Mouse (Mus musculus) erythroid progenitor cell, adult 5-6 weeks (primary cell): ENCODE data around the gene Aoc3. TPM values are rescaled to one million over a fixed set of nuclear protein-coding genes. Genes with fewer than 3 reads are reported as not detected.
"Not testable (repeated sequence)": the region's sequence is repeated elsewhere in the genome, so short reads cannot be mapped to it uniquely, and the experiment has no call there.

Experiments used
- ATAC-seq: replicated peaks from 2 replicates; pipeline ENCODE4 v1.8.0; 2016; ENCODE audit warnings: moderate number of reproducible peaks, mild to moderate bottlenecking, moderate TSS enrichment, inconsistent platforms; ENCODE audit not compliant: poor library complexity, low FRiP score, severe bottlenecking
- total RNA-seq, 2 experiments: library from RNA; stranded (forward) in 1 of 2; stranded (reverse) in 1 of 2; fragments of 150-400 nt in 1 of 2; fragments of 186-747, 209-891 nt in 1 of 2; gene quantifications; 2 replicates each; pipeline versions ENCODE4 v1.2.3 to v1.2.4; 2015 to 2017; ENCODE audit warnings: low replicate concordance in 2 of 2

The Aoc3 gene
- total RNA-seq, 2 experiments from 2014 or later: not detected

DNA sequence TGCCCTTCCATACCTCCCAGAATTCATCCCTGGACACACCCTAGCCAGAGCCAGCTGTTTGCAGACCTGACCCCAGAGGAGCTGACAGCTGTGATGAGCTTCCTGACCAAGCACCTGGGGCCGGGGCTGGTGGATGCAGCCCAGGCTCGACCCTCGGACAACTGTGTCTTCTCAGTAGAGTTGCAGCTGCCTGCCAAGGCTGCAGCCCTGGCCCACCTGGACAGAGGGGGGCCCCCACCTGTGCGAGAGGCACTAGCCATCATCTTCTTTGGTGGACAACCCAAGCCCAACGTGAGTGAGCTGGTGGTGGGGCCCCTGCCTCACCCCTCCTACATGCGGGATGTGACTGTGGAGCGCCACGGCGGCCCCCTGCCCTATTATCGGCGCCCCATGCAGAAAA lies 5.2 kb upstream of the Aoc3 start:
- ATAC-seq: not testable (repeated sequence)

DNA sequence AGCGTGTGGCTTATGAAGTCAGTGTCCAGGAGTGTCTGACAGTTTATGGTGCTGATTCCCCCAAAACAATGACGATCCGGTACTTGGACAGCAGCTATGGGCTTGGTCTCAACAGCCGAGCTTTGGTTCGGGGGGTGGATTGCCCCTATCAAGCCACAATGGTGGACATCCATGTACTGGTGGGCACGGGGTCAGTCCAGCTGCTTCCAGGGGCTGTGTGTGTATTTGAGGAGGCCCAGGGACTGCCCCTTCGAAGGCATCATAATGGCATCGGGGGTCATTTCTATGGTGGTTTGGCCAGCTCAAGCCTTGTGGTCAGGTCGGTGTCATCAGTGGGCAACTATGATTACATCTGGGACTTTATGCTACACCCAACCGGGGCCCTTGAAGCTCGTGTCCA lies 4.3 kb upstream of the Aoc3 start:
- no peak for ATAC-seq

DNA sequence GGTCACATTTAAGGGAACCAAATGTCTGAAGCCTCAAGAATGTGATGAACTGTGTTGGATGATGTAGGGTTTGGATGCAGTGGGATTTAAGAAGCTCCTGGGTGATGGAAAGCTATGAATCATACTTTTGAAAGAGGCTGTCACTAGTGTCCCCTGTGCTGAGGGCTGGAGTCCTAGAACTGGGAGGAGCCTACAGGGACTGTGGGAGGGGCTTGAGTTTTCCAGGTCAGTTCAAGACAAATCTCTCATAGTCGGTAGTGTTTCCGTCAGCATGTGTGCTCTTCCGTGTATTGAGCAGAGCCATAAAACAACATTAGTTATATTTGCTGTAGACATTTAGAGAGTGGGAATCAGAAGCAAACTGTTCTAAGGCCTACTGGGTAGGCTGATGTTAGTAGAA lies 3.1 kb upstream of the Aoc3 start:
- ATAC-seq: no peak

DNA sequence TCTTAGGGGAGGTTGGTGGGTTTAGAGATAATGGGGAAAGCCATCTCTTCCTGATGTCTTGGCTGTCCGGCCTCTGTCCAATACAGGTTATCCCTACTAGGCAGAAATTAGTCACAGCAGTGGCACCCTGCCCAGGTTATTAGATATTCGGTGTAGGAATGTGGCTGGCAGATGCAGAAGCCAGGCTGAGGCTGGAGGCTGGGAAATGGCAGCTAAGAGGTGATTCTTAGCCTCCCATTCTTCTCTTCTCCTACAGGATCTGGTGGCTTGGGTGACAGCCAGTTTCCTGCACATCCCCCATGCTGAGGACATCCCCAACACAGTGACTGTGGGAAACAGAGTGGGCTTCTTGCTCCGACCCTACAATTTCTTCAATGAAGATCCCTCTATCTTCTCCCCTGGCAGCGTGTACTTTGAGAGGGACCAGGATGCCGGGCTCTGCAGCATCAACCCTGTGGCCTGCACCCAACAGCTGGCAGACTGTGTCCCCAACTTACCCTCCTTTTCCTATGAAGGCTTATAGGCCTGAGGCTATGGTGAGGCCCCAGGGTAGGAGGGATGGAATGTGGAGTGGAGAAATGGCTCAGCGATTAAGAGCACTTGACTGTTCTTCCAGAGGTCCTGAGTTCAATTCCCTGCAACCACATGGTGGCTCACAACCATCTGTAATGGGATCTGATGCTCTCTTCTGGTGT lies 1.3 kb upstream of the Aoc3 start:
- ATAC-seq: no peak

DNA sequence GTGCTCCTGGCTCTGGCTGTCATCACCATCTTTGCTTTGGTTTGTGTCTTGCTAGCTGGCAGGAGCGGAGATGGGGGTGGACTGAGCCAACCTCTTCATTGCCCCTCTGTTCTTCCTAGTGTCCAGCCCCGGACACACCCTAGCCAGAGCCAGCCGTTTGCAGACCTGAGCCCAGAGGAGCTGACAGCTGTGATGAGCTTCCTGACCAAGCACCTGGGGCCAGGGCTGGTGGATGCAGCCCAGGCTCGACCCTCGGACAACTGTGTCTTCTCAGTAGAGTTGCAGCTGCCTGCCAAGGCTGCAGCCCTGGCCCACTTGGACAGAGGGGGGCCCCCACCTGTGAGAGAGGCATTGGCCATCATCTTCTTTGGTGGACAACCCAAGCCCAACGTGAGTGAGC lies 556 bp downstream of the Aoc3 start:
- not testable (repeated sequence) for ATAC-seq

DNA sequence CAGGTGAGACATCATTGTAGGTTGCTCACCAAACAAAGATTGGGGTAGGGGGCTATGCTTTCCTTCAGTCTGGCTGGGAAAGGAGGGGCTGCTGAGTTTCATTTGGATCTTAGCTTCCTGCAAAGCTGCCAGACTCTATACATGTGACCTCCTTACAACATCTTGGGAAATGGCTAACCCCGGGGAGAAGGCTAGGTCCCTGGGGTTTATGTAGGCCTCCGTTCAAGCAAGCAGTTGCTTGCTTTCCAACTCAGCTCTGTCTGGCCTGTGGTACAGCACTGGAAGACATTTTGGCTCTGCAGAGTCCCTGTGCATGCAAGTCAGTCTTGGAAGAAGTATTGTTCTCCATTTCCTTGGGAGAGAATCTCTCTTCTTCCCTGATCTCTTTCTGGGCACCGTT lies 2.1 kb downstream of the Aoc3 start:
- ATAC-seq: no peak

DNA sequence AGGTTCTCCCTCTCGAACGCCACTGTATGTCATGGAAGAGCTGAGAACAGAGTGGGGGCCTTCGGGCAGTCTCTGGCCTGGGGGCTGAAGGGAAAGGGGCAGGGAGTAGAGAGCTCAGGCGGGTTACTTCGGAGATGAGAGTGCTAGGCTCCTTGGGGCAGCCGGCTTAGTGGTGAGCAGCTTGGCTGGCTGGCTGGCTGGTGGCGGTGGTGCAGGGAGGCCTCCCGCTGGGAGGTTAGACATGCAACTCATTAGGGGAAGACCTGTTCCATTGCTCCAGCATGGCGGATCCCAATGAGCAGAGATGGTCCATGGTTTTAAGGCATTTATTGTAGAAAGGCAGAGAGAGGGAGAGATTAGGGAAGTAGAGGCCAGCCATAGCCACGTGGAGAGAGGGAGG lies 3.6 kb downstream of the Aoc3 start:
- no peak for ATAC-seq

DNA sequence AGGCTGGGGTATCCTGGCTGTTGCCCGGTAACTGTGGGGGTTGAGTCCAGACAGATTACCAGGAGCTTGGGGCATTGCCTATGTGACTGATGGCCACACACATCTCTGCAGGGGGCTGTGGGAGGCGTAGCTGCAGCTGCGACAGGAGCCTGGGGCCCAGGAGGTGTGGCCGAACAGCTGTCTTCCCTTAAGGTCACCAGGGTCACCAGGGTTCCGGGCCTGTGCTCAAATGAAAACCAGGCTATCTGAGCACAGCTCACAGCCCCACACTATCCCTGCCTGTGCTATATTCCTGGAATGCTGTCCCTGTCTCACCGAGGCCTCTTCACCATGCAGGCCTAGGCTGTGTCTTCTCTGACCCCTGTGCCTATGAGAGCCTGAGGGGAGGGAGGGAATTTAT lies 4.1 kb downstream of the Aoc3 start:
- ATAC-seq: no peak

DNA sequence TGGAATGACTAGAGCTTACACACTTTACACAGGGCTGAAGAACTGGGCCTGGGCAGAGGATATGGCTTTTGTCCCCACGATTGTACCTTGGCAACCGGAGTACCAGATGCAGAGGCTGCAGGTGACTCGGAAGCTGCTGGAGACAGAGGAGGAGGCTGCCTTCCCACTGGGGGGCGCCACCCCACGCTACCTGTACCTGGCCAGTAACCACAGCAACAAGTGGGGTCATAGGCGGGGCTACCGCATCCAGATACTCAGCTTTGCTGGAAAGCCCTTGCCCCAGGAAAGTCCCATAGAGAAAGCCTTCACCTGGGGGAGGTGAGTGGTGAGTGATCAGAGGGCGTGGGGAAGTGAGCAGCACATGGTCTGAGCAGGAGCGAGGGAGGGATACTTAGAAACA lies 5.3 kb downstream of the Aoc3 start:
- ATAC-seq: no peak

DNA sequence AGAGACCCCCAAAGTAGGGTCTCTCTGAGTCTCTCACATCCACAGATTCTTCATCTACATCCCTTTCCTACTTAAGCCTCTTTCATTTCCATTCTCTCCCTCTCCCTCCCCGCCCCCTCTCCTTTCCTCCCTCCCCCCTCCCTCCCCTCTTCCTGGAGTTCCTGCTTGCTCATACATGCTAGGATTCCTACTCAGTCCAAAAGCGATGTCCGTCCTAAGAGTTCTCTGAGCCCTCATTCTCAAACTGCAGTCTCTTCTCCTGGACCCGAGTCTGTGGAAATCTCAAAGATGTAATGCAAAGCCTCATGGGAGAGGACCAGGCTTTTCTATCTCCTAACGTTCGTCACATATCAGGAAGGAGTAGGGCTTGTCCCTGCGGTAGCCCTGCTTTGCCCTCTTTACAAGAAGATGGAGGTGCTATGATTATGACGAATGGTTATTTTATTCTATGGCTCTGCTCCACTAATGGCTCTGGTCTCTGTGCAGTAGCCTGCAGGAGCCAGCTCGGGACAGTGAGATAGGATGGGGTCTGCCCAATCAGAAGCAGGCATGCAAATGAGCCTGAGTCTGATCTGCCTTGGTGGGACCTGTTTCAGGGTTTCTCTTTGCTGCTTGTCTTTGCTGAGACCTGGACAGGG lies 7.8 kb downstream of the Aoc3 start:
- ATAC-seq: peak; percentile 86

DNA sequence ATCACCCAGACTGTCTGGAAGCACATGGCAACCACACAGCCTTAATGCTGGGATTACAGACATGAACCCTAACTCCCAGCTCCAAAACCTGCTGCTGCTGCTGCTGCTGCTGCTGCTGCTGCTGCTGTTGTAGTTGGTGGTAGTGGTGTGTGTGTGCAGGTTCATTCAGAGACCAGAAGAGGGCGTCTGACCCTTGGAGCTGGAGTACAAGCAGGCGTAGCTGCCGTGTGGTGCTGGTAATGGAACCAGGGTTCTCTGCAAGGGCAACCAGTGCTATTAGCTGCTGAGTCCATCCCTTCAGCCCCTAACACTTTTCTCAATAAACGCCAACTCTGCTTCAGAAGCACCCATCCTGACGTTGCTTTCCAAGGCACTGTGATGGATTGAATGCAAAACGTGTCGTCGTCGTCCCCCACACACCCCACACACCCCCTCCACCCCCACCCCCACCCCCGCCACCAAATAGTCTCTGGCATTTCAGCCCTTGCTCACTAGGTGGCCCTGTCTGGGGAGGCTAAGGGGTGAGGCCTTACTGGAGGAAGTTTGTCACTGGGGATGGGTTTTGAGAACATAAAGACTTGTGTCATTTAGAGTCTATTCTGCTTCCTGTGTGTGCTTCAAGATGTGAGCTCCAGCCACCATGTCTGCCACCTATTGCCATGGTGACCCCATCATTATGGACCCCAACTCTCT lies 16.8 kb downstream of the Aoc3 start:
- no peak for ATAC-seq

DNA sequence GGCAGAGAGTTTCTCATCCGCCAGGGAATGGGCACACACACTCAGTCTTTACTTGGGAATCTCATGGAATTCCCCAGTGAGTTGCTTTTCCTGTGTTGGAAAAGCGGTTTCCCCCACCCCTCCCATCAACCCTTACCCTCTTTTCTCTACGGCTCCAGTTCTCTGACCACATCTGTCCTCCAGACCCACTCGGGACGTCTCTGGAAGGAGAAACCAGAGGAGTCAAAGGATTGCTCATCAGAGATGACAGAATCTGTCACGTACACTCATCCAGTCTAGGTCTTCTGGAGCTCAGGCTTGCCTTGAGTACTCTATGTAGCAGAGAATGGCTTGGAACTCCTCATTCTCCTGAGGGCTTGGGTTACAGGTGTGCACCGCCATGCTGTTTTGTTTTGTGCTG lies 18.4 kb downstream of the Aoc3 start:
- ATAC-seq: no peak

DNA sequence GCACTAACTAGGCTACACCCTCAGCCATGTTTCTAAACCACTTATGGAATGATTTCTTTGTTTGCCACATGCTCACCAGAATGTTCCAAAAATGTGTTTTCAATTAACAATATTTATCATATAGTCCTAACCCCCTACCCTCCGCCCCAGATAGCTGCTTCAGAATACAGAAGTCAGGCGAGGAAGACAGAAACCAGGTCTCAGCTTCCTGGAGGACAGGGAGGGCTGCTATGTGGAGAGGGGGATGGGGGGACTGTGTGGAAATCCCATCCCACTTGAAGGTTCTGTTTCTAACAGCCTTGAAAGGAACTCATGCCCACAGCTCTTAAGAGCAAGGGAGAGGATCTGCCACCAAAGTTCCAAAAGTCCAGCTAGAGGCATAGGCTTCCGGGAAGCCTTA lies 18.8 kb downstream of the Aoc3 start:
- no peak for ATAC-seq

DNA sequence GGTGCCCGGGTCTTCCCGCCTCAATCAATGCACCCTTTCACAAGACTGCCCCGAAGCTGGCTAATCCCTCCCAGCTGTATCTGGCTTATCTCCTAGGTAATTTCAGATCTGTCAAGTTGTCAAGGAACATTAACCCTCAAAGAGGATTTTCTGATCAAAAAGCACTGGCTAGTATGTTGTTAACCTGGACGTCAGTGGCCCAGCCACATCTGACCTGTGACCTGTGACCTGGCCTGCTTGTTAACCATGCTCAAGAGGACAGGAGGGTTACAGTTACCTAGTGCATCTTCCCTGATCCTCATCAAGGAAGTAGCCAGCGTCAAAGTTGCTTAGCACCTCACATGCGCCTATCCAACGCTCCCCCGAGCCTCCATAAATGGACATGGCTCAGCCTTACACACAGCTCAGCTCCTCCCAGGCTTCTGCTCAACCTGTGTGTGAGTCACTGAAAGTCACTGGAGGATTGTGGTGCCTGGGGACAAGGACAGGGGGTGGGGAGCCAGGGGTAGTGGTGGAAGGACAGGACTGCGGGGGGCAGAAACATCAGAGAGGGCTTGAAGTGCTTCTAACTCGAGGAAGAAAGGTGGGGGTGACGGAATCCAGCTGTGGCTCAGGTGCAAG lies 20.8 kb downstream of the Aoc3 start:
- peak; percentile 42; the same call in 1 of the 2 replicates for ATAC-seq

DNA sequence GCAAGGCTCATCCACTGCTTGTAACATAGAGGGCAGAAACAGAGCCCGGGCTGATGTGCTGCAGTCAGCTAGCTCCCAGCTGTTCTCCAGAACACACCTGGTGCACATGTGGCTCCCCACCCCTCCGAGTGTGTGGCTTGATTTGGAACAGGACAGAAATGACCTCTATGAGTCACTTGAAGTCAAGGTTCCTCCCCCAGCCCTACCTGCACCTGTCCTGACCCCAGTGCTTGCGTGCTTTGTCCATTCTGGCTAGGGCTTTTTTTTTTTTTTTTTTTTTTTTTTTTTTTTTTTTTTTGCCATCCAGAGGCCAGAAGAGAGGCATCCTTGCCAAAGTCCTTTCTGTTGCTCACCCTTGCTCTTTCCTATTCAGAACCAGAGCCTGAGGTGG lies 21.3 kb downstream of the Aoc3 start:
- no peak; the same call in 1 of the 2 replicates for ATAC-seq

DNA sequence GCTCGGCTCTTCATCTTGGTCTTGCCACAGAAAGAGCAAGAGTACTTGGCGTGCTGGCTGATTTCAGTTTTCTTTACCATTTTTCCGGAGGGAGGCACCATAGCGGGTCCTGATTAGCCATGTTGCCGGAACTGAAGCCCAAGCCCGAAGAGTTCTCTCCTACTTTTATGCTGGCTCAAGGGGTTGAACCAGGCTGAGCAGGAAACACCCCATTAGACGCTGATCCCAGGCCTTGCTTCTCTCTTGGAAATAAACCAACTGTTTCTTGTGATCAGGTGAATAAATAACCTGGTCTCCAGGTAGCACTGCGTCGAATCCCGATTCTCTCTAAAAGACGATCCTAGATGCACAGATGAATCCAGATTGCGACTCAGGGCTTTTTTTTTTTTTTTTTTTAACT lies 23.0 kb downstream of the Aoc3 start:
- ATAC-seq: no peak

DNA sequence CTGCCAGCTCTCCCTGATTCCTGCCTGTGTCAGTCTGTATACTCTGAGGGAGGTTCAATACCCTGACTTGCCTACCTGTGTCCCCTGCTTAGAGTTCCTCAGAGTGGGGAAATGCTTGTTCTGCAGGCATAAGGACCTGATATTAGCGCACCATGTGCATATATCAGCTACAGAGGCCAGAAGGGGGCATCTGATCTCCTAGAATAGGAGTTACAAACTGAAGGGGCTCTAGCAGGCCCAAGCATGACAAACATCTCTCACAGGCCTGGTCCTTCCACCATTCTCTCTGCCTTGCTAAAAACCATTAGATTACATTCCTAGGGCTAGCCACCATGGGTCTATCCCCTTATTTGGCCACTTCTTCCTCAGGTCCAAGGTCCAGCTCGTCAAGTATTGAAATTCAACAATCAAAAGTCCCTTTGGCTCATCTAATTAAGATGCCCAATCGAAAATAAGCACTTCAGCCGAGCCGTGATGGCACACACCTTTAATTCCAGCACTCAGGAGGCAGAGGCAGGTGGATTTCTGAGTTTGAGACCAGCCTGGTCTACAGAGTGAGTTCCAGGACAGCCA lies 24.1 kb downstream of the Aoc3 start:
- no peak for ATAC-seq

DNA sequence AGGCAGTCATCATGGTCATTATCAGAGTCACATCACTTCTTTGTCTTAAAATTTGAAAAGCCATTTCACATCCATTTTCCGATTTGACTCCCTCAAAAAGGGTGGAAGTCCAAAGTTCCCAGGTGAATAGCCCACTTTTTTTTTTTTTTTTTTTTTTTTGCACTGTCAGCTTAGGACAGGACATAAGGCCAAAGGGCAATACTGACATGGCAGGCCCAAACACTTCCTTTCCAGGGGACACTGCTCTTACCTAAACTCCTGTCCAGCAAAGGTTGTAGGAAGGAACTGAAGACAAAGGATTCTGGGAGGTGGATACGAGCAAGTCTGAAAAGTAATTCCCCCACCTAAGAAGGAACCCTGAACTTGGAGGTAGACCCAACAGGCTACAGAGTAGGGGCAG lies 25.5 kb downstream of the Aoc3 start:
- no peak for ATAC-seq

DNA sequence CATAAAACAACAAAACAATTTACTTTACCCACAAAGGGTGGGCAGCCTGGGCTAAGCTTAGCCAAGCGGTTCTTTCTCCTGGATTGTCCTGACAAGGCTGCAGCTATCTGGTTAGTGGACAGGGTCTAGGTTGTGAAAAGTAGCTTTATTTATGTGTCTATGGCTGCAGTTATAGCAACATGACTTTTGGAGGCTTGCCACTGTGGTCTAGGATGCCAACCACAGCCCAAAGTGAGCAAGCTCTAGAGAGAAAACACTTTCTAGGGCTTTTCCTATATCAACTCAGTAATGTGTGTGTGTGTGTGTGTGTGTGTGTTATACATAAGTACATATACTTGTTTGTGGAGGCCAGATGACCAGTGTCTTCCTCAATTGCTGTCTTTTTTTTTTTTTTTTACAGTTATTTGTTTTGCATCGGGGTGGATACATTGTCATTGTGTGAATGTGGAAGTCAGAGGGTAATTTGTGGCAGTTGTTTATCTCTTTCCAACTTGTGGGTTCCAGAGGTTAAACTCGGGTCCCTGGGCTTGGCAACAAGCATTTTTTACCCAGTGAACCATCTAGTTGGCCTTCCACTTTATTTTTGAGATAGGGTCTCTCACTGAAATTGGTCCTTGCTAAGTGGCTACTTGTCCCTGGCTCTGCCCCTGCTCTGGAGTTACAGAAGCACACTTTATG lies 27.2 kb downstream of the Aoc3 start:
- ATAC-seq: no peak

DNA sequence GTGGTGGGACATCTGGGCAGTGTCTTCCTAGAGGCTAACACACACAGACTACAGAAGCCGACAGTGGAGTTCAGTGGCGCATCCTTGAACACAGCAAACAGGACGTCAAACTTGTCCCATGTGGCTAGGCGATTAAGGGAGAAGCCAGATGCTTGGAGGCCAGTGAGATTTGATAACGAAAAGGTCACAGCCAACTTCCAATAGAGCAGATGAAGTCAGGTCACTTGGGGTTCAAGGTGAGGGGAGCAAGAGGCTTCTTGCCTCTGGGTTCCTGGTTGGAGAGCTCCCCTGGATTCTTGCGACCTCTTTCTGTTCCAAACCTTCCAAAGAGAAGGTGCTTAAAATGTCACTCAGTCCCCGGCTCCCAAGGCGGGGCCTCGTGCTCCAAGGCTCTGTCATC lies 29.4 kb downstream of the Aoc3 start:
- ATAC-seq: no peak
